Mouse (Mus musculus): ENCODE measurements around the gene Aldh8a1. TPM values are rescaled to one million over a fixed set of nuclear protein-coding genes. Genes with fewer than 3 reads are reported as not detected.

Aldh8a1 gene
- polyA plus RNA-seq, 1 experiment, result not detected

- Histone ChIP-seq H3K79me2 (ENCODE audit: control insufficient read depth, insufficient read depth) (no peaks in the 10 kb centered on the region), H3K4me2 (ENCODE audit: low read depth) (no peak overlapping the region), H3ac (ENCODE audit: control insufficient read depth, insufficient read length) (no peak overlapping the region), H3K27me3 (ENCODE audit: control insufficient read depth, insufficient read depth, insufficient read length) (peaks cover 8% of the 10 kb centered on the region), H3K4me3 (no peak overlapping the region), H3K36me3 (ENCODE audit: control insufficient read depth, insufficient read depth) (no peaks in the 10 kb centered on the region)
- TF ChIP-seq TCF3 (IDR thresholded peaks at IDR 0.05; ENCODE audit: insufficient read length, low read depth), result no peak
- TF ChIP-seq REST (IDR thresholded peaks at IDR 0.05; ENCODE audit: insufficient read depth, insufficient read length), result no peak
- no peak for TF ChIP-seq MAX (IDR thresholded peaks at IDR 0.05; ENCODE audit: low read depth)
- TF ChIP-seq USF1 (IDR thresholded peaks at IDR 0.05; ENCODE audit: low read depth), result no peak
- no peak for TF ChIP-seq POLR2AphosphoS2 (IDR thresholded peaks at IDR 0.05; ENCODE audit: insufficient read length, low read depth)
- no peak for TF ChIP-seq CEBPB (IDR thresholded peaks at IDR 0.05; ENCODE audit: insufficient read depth, poor library complexity, severe bottlenecking)
- TF ChIP-seq E2F4 (IDR thresholded peaks at IDR 0.05; ENCODE audit: insufficient read depth), result no peak
- TF ChIP-seq MYOG (IDR thresholded peaks at IDR 0.05; ENCODE audit: control insufficient read depth in 1 of 3, insufficient read depth in 1 of 3, insufficient read length in 2 of 3, low read depth in 2 of 3), result no peak
- TF ChIP-seq TCF12 (IDR thresholded peaks at IDR 0.05; ENCODE audit: insufficient read depth, poor library complexity, severe bottlenecking), result no peak
- TF ChIP-seq POLR2A (IDR thresholded peaks at IDR 0.05; ENCODE audit: insufficient read length, low read depth), result no peak
- TF ChIP-seq SRF (IDR thresholded peaks at IDR 0.05; ENCODE audit: control insufficient read depth, insufficient read length, low read depth), result no peak
- no peak for TF ChIP-seq MYOD1 (IDR thresholded peaks at IDR 0.05; ENCODE audit: control insufficient read depth in 1 of 3, insufficient read length in 2 of 3, low read depth in 2 of 3)
Observed at GRCm38 (mm10) chr10:21378196-21378944, 1.3 kb downstream of the Aldh8a1 start.

GRCm38 (mm10) chr10:21382914-21383313, 5.8 kb downstream of the Aldh8a1 start:
- no peak overlapping the region for H3K4me3 ChIP-seq
- no peak overlapping the region for H3K4me2 ChIP-seq (ENCODE audit: low read depth)
- H3K79me2 ChIP-seq (ENCODE audit: control insufficient read depth, insufficient read depth), result no peaks in the 10 kb centered on the region
- TF ChIP-seq USF1 (IDR thresholded peaks at IDR 0.05; ENCODE audit: low read depth) (no peak), SRF (IDR thresholded peaks at IDR 0.05; ENCODE audit: control insufficient read depth, insufficient read length, low read depth) (no peak), CEBPB (IDR thresholded peaks at IDR 0.05; ENCODE audit: insufficient read depth, poor library complexity, severe bottlenecking) (no peak), MAX (IDR thresholded peaks at IDR 0.05; ENCODE audit: low read depth) (no peak), REST (IDR thresholded peaks at IDR 0.05; ENCODE audit: insufficient read depth, insufficient read length) (no peak), MYOD1 (IDR thresholded peaks at IDR 0.05; ENCODE audit: control insufficient read depth in 1 of 3, insufficient read length in 2 of 3, low read depth in 2 of 3) (no peak), POLR2A (IDR thresholded peaks at IDR 0.05; ENCODE audit: insufficient read length, low read depth) (no peak), MYOG (IDR thresholded peaks at IDR 0.05; ENCODE audit: control insufficient read depth in 1 of 3, insufficient read depth in 1 of 3, insufficient read length in 2 of 3, low read depth in 2 of 3) (no peak), POLR2AphosphoS2 (IDR thresholded peaks at IDR 0.05; ENCODE audit: insufficient read length, low read depth) (no peak), E2F4 (IDR thresholded peaks at IDR 0.05; ENCODE audit: insufficient read depth) (no peak), TCF12 (IDR thresholded peaks at IDR 0.05; ENCODE audit: insufficient read depth, poor library complexity, severe bottlenecking) (no peak), TCF3 (IDR thresholded peaks at IDR 0.05; ENCODE audit: insufficient read length, low read depth) (no peak)
- H3K27me3 ChIP-seq (ENCODE audit: control insufficient read depth, insufficient read depth, insufficient read length), result peaks cover 8% of the 10 kb centered on the region
- no peak overlapping the region for H3ac ChIP-seq (ENCODE audit: control insufficient read depth, insufficient read length)
- H3K36me3 ChIP-seq (ENCODE audit: control insufficient read depth, insufficient read depth), result no peaks in the 10 kb centered on the region

- H3K27me3 ChIP-seq (ENCODE audit: control insufficient read depth, insufficient read depth, insufficient read length), result peaks cover 8% of the 10 kb centered on the region
- H3ac ChIP-seq (ENCODE audit: control insufficient read depth, insufficient read length), result no peak overlapping the region
- H3K4me3 ChIP-seq, result no peak overlapping the region
- H3K36me3 ChIP-seq (ENCODE audit: control insufficient read depth, insufficient read depth), result no peaks in the 10 kb centered on the region
- TF ChIP-seq POLR2A (IDR thresholded peaks at IDR 0.05; ENCODE audit: insufficient read length, low read depth) (no peak), E2F4 (IDR thresholded peaks at IDR 0.05; ENCODE audit: insufficient read depth) (no peak), SRF (IDR thresholded peaks at IDR 0.05; ENCODE audit: control insufficient read depth, insufficient read length, low read depth) (no peak), USF1 (IDR thresholded peaks at IDR 0.05; ENCODE audit: low read depth) (no peak), MAX (IDR thresholded peaks at IDR 0.05; ENCODE audit: low read depth) (no peak), CEBPB (IDR thresholded peaks at IDR 0.05; ENCODE audit: insufficient read depth, poor library complexity, severe bottlenecking) (no peak), TCF12 (IDR thresholded peaks at IDR 0.05; ENCODE audit: insufficient read depth, poor library complexity, severe bottlenecking) (no peak), REST (IDR thresholded peaks at IDR 0.05; ENCODE audit: insufficient read depth, insufficient read length) (no peak), MYOG (IDR thresholded peaks at IDR 0.05; ENCODE audit: control insufficient read depth in 1 of 3, insufficient read depth in 1 of 3, insufficient read length in 2 of 3, low read depth in 2 of 3) (no peak), MYOD1 (IDR thresholded peaks at IDR 0.05; ENCODE audit: control insufficient read depth in 1 of 3, insufficient read length in 2 of 3, low read depth in 2 of 3) (no peak), TCF3 (IDR thresholded peaks at IDR 0.05; ENCODE audit: insufficient read length, low read depth) (no peak), POLR2AphosphoS2 (IDR thresholded peaks at IDR 0.05; ENCODE audit: insufficient read length, low read depth) (no peak)
- no peak overlapping the region for H3K4me2 ChIP-seq (ENCODE audit: low read depth)
- H3K79me2 ChIP-seq (ENCODE audit: control insufficient read depth, insufficient read depth), result no peaks in the 10 kb centered on the region
Observed at GRCm38 (mm10) chr10:21385111-21385663, 8.1 kb downstream of the Aldh8a1 start.

- no peak overlapping the region for H3K4me3 ChIP-seq
- no peak overlapping the region for H3ac ChIP-seq (ENCODE audit: control insufficient read depth, insufficient read length)
- no peaks in the 10 kb centered on the region for H3K27me3 ChIP-seq (ENCODE audit: control insufficient read depth, insufficient read depth, insufficient read length)
- no peaks in the 10 kb centered on the region for H3K79me2 ChIP-seq (ENCODE audit: control insufficient read depth, insufficient read depth)
- no peak overlapping the region for H3K4me2 ChIP-seq (ENCODE audit: low read depth)
- no peaks in the 10 kb centered on the region for H3K36me3 ChIP-seq (ENCODE audit: control insufficient read depth, insufficient read depth)
- TF ChIP-seq USF1 (IDR thresholded peaks at IDR 0.05; ENCODE audit: low read depth), result no peak
- no peak for TF ChIP-seq MYOG (IDR thresholded peaks at IDR 0.05; ENCODE audit: control insufficient read depth in 1 of 3, insufficient read depth in 1 of 3, insufficient read length in 2 of 3, low read depth in 2 of 3)
Observed at GRCm38 (mm10) chr10:21389075-21389474, 12.0 kb downstream of the Aldh8a1 start.

Measured in myocyte (in vitro differentiated cells).